Mouse (Mus musculus) lung, adult 2 months (tissue): ENCODE results near the gene Tfap4. TPM values are rescaled to one million over a fixed set of nuclear protein-coding genes. Genes with fewer than 3 reads are reported as not detected.
A peak's percentile ranks its signal among the peaks of the same experiment; 100 is the strongest.
"Not testable (repeated sequence)": the region's sequence is repeated elsewhere in the genome, so short reads cannot be mapped to it uniquely, and the experiment has no call there.

ENCODE experiments used
- DNase-seq: peaks from one replicate; pipeline ENCODE4 v3.0.0; 2022
- H3K4me1 ChIP-seq: fragments of 200-500 bp; 2 replicates; pipeline ENCODE4 v1.6.1; 2011; ENCODE audit warnings: low read length; ENCODE audit not compliant: control insufficient read depth, insufficient read depth
- H3K4me3 ChIP-seq: fragments of 200-500 bp; replicated peaks from 2 replicates; pipeline ENCODE3; 2011; ENCODE audit warnings: low read depth, mild to moderate bottlenecking, control low read depth, low read length; ENCODE audit errors: extremely low read depth
- CTCF ChIP-seq: fragments of 200-500 bp; IDR thresholded peaks from 2 replicates; pipeline ENCODE4 v1.5.1; 2011; ENCODE audit warnings: mild to moderate bottlenecking, low read length, control low read depth; ENCODE audit not compliant: insufficient read depth
- POLR2A ChIP-seq: fragments of 200-500 bp; IDR thresholded peaks from 2 replicates; pipeline ENCODE4 v1.6.1; 2011; ENCODE audit warnings: low read depth, mild to moderate bottlenecking, control low read depth, low read length, borderline replicate concordance; ENCODE audit errors: extremely low read depth
- WGBS: fragments of 180-500 bp; shearing (Covaris S2); methylation state at CpG from one replicate; pipeline ENCODE4 v1.1.7; 2018; 5-methylcytosine and 5-hydroxymethylcytosine counted together
- polyA plus RNA-seq: library from polyadenylated mRNA; depleted of rRNA; stranded (reverse); fragments of >200 nt; gene quantifications from 2 replicates; pipeline ENCODE4 v1.2.3, GENCODE M21; 2012

Gene Tfap4
- polyA plus RNA-seq, 1 experiment, result 6.9 TPM

GRCm38 (mm10) chr16:4593971-4594813, 34.5 kb upstream of the Tfap4 start, which contains the start of gene Glis2:
Gene Glis2, plus strand, starts transcription at chr16:4594713.
- Histone ChIP-seq H3K4me1 (peaks cover 18% of the 10 kb centered on the region), H3K4me3 (peak within 1 kb of the TSS; percentile 85)
- peak; percentile 45; the same call in 1 of the 2 replicates for TF ChIP-seq POLR2A
- TF ChIP-seq CTCF, result no peak
- peak; percentile 65 for DNase-seq
- 1% methylated on average over 21 of the region's 74 CpGs for WGBS

GRCm38 (mm10) chr16:4592909-4593875, 33.5 kb upstream of the Tfap4 start:
- peak overlapping the region; percentile 50 for H3K4me3 ChIP-seq
- 19% methylated on average over 32 of the region's 32 CpGs for WGBS
- TF ChIP-seq POLR2A (no peak), CTCF (peak; percentile 47)
- H3K4me1 ChIP-seq, result peaks cover 18% of the 10 kb centered on the region
- DNase-seq, result peak; percentile 61

- Histone ChIP-seq H3K4me3 (no peak overlapping the region), H3K4me1 (peaks cover 20% of the 10 kb centered on the region)
- WGBS, result 92% methylated on average over 9 of the region's 9 CpGs
- no peak for DNase-seq
- TF ChIP-seq POLR2A, result no peak
- TF ChIP-seq CTCF, result no peak
Observed at GRCm38 (mm10) chr16:4590236-4590635, 30.6 kb upstream of the Tfap4 start.

- 39% methylated on average over 5 of the region's 5 CpGs for WGBS
- Histone ChIP-seq H3K4me3 (no peak overlapping the region), H3K4me1 (peaks cover 12% of the 10 kb centered on the region)
- peak; percentile 45 for DNase-seq
- TF ChIP-seq CTCF (no peak), POLR2A (no peak)
Observed at GRCm38 (mm10) chr16:4587516-4588210, 28.0 kb upstream of the Tfap4 start.

GRCm38 (mm10) chr16:4586531-4587123, 27.0 kb upstream of the Tfap4 start:
- peaks cover 9% of the 10 kb centered on the region for H3K4me1 ChIP-seq
- peak; percentile 95 for DNase-seq
- WGBS, result under 1% methylated on average over 42 of the region's 43 CpGs
- H3K4me3 ChIP-seq, result peak overlapping the region; percentile 49
- TF ChIP-seq CTCF (no peak), POLR2A (peak; percentile 61; the same call in 1 of the 2 replicates)

GRCm38 (mm10) chr16:4585642-4586530, 26.2 kb upstream of the Tfap4 start:
- TF ChIP-seq CTCF (no peak), POLR2A (no peak)
- peak overlapping the region; percentile 49 for H3K4me3 ChIP-seq
- DNase-seq, result no peak
- H3K4me1 ChIP-seq, result peaks cover 9% of the 10 kb centered on the region
- WGBS, result 6% methylated on average over 14 of the region's 14 CpGs

- TF ChIP-seq POLR2A (no peak), CTCF (no peak)
- 60% methylated on average over 5 of the region's 5 CpGs for WGBS
- H3K4me1 ChIP-seq, result peaks cover 9% of the 10 kb centered on the region
- DNase-seq, result no peak
- no peak overlapping the region for H3K4me3 ChIP-seq
Observed at GRCm38 (mm10) chr16:4584438-4584837, 24.8 kb upstream of the Tfap4 start.

- Histone ChIP-seq H3K4me3 (no peak overlapping the region), H3K4me1 (peaks cover 9% of the 10 kb centered on the region)
- 61% methylated on average over 3 of the region's 3 CpGs for WGBS
- no peak for DNase-seq
- TF ChIP-seq POLR2A, result no peak
- no peak for TF ChIP-seq CTCF
Observed at GRCm38 (mm10) chr16:4583807-4584206, 24.2 kb upstream of the Tfap4 start.

GRCm38 (mm10) chr16:4581179-4581578, 21.5 kb upstream of the Tfap4 start:
- not testable (repeated sequence) for H3K4me1 ChIP-seq, DNase-seq, H3K4me3 ChIP-seq
- 89% methylated on average over 4 of the region's 4 CpGs for WGBS
